Mouse (Mus musculus) embryonic facial prominence, embryonic 12.5 days (tissue): Measurements from ENCODE around the gene Tpbg. TPM values are rescaled to one million over a fixed set of nuclear protein-coding genes. Genes with fewer than 3 reads are reported as not detected.
"Not testable (repeated sequence)": the region's sequence is repeated elsewhere in the genome, so short reads cannot be mapped to it uniquely, and the experiment has no call there.

Experiments
- ATAC-seq: fragments of 200-750 bp; cut with Nextera tagmentation; 2 replicates; pipeline ENCODE4 v1.8.0; 2017; ENCODE audit not compliant: insufficient number of reproducible peaks, insufficient read depth, low FRiP score, low TSS enrichment
- H3K27ac ChIP-seq: fragments of 300-500 bp; sonication (generic); 2 replicates; pipeline ENCODE4 v1.5.1; 2016; ENCODE audit warnings: mild to moderate bottlenecking
- H3K27me3 ChIP-seq: fragments of 300-500 bp; sonication (generic); 2 replicates; pipeline ENCODE4 v1.6.1; 2016; ENCODE audit warnings: mild to moderate bottlenecking, moderate library complexity
- H3K36me3 ChIP-seq: fragments of 300-500 bp; sonication (generic); 2 replicates; pipeline ENCODE4 v1.6.1; 2016; ENCODE audit warnings: mild to moderate bottlenecking
- H3K4me1 ChIP-seq: fragments of 300-500 bp; sonication (generic); 2 replicates; pipeline ENCODE4 v1.6.1; 2016
- H3K4me2 ChIP-seq: fragments of 300-500 bp; sonication (generic); replicated peaks from 2 replicates; pipeline ENCODE4 v1.6.1; 2016; ENCODE audit warnings: mild to moderate bottlenecking, moderate library complexity
- H3K4me3 ChIP-seq: fragments of 300-500 bp; sonication (generic); 2 replicates; pipeline ENCODE4 v1.5.1; 2016; ENCODE audit warnings: mild to moderate bottlenecking
- H3K9ac ChIP-seq: fragments of 300-500 bp; sonication (generic); 2 replicates; pipeline ENCODE4 v1.6.1; 2016; ENCODE audit warnings: mild to moderate bottlenecking, moderate library complexity
- H3K9me3 ChIP-seq: fragments of 300-500 bp; sonication (generic); 2 replicates; pipeline ENCODE4 v1.6.1; 2016; ENCODE audit warnings: mild to moderate bottlenecking, moderate library complexity
- WGBS: fragments of 180-500 bp; shearing (Covaris S2); methylation state at CpG from one replicate; pipeline ENCODE4 v1.1.7; 2016; 5-methylcytosine and 5-hydroxymethylcytosine counted together
- polyA plus RNA-seq: library from polyadenylated mRNA; unstranded; fragments of >200 nt; fragmentation: Nextera tagmentation; extraction: Ambion mirVana; gene quantifications from 2 replicates; pipeline ENCODE4 v1.2.1, GENCODE M21; 2016

Gene Tpbg
- 34.8 and 37.2 TPM in 2 replicates for polyA plus RNA-seq

DNA sequence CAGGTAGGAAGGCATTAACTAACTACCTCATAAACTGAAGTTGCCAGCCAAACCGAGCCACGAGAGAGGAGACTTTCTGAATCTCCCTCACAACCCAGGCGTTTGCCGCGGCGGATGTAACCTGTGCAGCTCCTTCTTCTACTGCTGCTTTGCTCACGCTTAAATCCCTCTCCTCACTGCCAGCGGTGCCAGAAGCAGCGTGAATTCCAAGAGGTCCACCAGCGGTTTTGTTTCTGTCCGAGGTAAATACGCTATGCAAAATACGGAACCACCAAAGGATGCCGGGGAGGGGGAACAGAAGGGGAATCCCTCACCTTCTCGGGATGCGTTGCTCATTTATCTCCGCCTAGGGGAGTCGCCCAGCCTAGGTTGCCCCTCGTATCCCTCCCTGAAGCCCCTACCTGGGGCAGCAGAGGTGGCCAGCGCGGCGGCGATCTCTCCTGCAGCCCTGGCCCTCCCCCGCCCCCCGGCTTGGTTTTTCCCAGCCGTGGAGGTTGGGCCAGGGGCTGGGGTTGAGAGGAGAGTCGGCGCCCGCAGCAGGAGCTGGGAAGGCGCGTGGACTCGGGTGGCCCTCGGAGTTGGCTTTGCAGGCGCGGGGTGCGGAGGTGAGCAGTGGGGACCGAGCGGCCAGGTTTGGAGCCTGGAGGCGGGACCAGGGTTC, at the start of gene Tpbg:
TSS of gene Tpbg (plus strand) at position 30 of the 661 bp plus-strand sequence.
- no peaks in the 10 kb centered on the region for H3K9me3 ChIP-seq
- peaks cover 4% of the 10 kb centered on the region; the same call in 1 of the 2 replicates for H3K36me3 ChIP-seq
- ATAC-seq = peak; percentile 89
- H3K27ac ChIP-seq = peak within 1 kb of the TSS; percentile 87
- under 1% methylated on average over 38 of the region's 39 CpGs for WGBS
- H3K4me3 ChIP-seq = peak within 1 kb of the TSS; percentile 70
- H3K27me3 ChIP-seq = peaks cover 4% of the 10 kb centered on the region; the same call in 1 of the 2 replicates
- peak within 1 kb of the TSS; percentile 98 for H3K4me2 ChIP-seq
- peaks cover 12% of the 10 kb centered on the region for H3K4me1 ChIP-seq
- peak within 1 kb of the TSS; percentile 78 for H3K9ac ChIP-seq

DNA sequence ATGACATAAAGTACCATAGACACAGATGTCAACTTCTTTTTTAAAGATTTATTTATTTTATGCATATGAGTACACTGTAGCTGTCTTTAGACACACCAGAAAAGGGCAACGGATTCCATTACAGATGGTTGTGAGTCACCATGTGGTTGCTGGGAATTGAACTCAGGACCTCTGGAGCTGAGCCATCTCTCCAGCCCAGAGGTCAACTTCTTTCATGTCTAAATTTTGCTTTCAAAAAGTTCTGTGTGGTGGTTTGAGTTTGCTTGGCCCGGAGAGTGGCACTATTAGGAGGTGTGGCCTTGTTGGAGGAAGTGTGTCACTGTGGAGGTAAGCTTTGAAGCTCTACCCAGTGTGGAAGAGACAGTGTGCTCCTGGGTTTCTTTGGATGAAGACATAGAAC, 40.2 kb upstream of the Tpbg start:
- not testable (repeated sequence) for H3K27me3 ChIP-seq, H3K9ac ChIP-seq, H3K4me2 ChIP-seq, H3K4me3 ChIP-seq, H3K9me3 ChIP-seq, H3K36me3 ChIP-seq, H3K27ac ChIP-seq, ATAC-seq, H3K4me1 ChIP-seq
- 68% methylated on average over 2 of the region's 2 CpGs for WGBS

DNA sequence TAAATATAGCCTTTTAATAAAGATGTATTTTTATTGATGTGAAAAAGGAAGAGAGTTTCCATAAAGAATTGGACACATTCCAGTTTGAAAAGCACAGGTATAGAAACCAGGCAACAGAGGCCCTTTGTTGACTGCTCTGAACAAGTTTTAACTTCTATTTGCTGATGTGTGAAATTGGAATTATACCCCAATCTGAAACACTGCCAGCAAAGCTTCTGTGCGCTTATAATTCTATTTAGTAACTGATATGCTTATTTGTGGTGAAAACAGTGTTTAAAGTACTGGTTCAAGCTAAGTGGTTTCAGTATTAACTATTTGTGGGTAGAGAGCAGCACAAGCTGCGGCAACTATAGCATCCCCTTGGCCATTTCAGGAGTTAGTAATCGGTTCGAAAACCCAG, 39.6 kb upstream of the Tpbg start:
- H3K9ac ChIP-seq = no peak overlapping the region
- H3K4me1 ChIP-seq = no peaks in the 10 kb centered on the region
- 73% methylated on average over 4 of the region's 4 CpGs for WGBS
- H3K4me3 ChIP-seq = no peak overlapping the region
- H3K36me3 ChIP-seq = no peaks in the 10 kb centered on the region
- ATAC-seq = no peak
- no peak overlapping the region for H3K4me2 ChIP-seq
- H3K9me3 ChIP-seq = no peaks in the 10 kb centered on the region
- no peak overlapping the region for H3K27ac ChIP-seq
- H3K27me3 ChIP-seq = 0 out of 2 replicates have a peak, but pooled peaks cover 6% of the 10 kb centered on the region

DNA sequence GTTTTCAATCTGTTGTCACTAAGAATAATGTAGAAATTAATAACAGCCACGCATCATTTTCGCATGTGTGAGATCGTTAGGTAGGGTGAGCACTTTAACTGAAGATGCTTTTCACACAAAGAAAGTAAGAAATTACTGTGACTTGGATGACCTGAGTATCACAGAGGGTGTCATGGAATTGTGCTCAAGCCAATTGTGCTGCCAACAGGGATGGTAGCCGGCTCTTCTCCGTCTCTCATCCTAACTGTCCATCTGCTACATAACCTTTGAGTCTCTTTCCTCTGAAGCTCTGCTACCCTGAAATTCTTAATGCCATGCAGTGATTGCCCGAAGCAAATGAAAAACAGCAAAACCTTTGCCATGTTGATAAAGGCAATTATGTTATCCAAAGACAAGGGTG, 35.8 kb upstream of the Tpbg start:
- no peak for ATAC-seq
- H3K4me2 ChIP-seq = no peak overlapping the region
- no peaks in the 10 kb centered on the region for H3K36me3 ChIP-seq
- H3K9ac ChIP-seq = no peak overlapping the region
- no peaks in the 10 kb centered on the region for H3K4me1 ChIP-seq
- no peak overlapping the region for H3K27ac ChIP-seq
- 82% methylated on average over 6 of the region's 6 CpGs for WGBS
- 0 out of 2 replicates have a peak, but pooled peaks cover 6% of the 10 kb centered on the region for H3K27me3 ChIP-seq
- no peaks in the 10 kb centered on the region for H3K9me3 ChIP-seq
- H3K4me3 ChIP-seq = no peak overlapping the region

DNA sequence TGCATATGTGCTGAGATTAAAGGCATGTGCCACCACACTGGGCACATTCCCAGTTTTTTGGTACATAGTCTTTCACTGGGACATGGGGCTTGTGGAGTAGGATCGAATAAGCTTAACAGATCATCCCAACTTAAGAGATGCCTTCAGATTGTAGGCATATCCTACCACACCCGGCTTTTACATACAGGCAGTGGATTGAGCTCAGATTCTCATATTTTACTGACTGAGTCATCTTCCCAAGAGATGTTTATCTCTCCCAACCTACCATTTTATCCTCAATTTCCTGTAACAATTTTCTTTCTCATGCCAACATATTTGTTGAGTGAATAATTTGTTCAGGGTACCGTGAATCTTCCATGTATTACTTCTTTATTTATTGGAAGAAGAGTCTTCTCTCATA, 32.9 kb upstream of the Tpbg start:
- 0 out of 2 replicates have a peak, but pooled peaks cover 6% of the 10 kb centered on the region for H3K27me3 ChIP-seq
- no peak overlapping the region for H3K9ac ChIP-seq
- no peak overlapping the region for H3K4me3 ChIP-seq
- no peak overlapping the region for H3K4me2 ChIP-seq
- ATAC-seq = no peak
- 85% methylated on average over 3 of the region's 3 CpGs for WGBS
- H3K9me3 ChIP-seq = no peaks in the 10 kb centered on the region
- no peaks in the 10 kb centered on the region for H3K4me1 ChIP-seq
- no peaks in the 10 kb centered on the region for H3K36me3 ChIP-seq
- H3K27ac ChIP-seq = no peak overlapping the region

DNA sequence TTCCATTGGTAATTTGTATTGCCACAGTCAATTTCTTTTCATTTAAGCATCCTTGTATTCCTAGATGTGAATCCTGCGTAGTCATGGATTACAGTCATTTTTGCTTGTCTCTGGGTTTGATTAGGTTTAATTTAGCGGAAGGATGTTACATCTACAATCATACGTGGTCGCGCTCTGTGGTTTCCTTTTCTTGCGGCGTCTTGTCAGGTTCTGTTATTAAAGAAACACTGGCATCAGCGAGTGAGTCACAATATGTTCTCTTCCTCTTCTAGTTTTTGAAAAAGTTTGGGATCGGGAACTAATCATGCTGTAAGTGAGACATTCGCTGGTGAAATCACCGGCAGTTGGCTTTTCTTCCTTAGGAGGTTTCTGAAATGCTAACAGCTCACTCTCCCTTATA, 21.4 kb upstream of the Tpbg start:
- no peaks in the 10 kb centered on the region for H3K27me3 ChIP-seq
- no peak overlapping the region for H3K9ac ChIP-seq
- H3K36me3 ChIP-seq = no peaks in the 10 kb centered on the region
- no peak for ATAC-seq
- no peaks in the 10 kb centered on the region for H3K9me3 ChIP-seq
- no peaks in the 10 kb centered on the region for H3K4me1 ChIP-seq
- 74% methylated on average over 11 of the region's 11 CpGs for WGBS
- no peak overlapping the region for H3K27ac ChIP-seq
- no peak overlapping the region for H3K4me3 ChIP-seq
- no peak overlapping the region for H3K4me2 ChIP-seq

DNA sequence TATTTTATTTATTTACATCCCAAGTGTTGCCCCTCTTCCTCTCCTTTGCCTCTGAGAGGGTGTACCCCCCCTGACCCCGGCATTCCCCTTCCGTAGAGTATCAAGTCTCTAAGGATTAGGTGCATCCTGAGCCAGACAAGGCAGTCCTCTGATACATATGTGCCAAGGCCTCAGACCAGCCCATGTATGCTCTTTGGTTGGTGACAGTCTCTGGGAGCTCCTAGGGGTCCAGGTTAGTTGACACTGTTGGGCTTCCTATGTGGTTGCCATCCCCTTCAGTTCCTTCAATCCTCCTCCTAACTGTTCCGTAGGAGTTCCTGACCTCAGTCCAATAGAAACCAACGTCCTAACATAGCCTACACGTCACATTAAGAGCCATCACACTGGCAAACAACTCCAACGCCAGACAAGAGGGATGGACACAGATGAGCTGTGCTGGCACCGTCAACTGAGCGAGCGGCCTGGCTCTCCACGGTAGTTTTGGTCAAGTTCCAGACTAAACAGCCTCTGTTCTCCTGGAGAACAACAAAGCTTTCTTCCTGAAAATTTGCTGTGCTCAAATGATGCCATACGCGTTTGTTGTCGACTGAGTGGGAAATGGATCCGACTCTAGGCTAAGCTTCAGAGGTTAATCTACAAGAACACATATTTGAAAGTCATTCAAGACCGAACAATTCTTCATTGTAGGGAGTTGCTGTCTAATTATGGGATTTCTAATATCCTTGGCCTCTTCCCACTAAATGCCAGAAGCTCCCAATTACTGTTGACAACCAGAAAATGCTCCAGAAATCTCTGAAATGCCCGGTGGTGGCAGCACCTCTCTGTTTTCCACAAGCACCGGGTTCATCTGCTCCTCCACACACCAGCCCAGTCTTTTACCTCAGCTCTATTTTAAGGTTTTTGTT, 6.4 kb upstream of the Tpbg start:
- H3K4me3 ChIP-seq = no peak overlapping the region
- 74% methylated on average over 17 of the region's 17 CpGs for WGBS
- H3K27ac ChIP-seq = no peak overlapping the region
- no peaks in the 10 kb centered on the region for H3K27me3 ChIP-seq
- ATAC-seq = no peak
- no peak overlapping the region for H3K4me2 ChIP-seq
- H3K4me1 ChIP-seq = no peaks in the 10 kb centered on the region
- no peaks in the 10 kb centered on the region for H3K9me3 ChIP-seq
- no peaks in the 10 kb centered on the region for H3K36me3 ChIP-seq
- no peak overlapping the region for H3K9ac ChIP-seq

DNA sequence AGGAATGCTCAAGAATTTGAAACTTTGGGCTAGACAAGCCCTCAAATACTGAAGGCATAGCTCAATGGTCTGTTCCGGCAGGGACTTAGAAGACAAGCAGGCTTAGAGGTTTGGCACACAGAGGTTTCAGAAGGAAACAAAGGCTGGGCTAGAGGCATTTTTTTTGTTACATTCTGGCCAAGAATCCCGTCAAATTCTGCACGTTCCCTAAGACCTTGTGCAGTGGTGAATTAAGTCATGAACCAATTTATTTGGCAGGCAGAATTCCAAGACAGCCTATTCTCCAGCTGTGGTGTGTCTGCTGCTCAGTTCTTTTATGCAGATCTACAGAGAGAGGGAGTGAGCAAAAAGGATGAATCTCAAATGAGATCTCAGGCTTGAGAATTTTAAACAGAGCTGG, 2.6 kb upstream of the Tpbg start:
- Histone ChIP-seq H3K9me3 (no peaks in the 10 kb centered on the region), H3K27ac (no peak overlapping the region), H3K4me3 (no peak overlapping the region), H3K36me3 (peaks cover 2% of the 10 kb centered on the region; the same call in 1 of the 2 replicates), H3K4me2 (no peak overlapping the region), H3K4me1 (peaks cover 6% of the 10 kb centered on the region), H3K27me3 (peaks cover under 1% of the 10 kb centered on the region; the same call in 1 of the 2 replicates), H3K9ac (no peak overlapping the region)
- no peak for ATAC-seq
- 52% methylated on average over 3 of the region's 3 CpGs for WGBS

DNA sequence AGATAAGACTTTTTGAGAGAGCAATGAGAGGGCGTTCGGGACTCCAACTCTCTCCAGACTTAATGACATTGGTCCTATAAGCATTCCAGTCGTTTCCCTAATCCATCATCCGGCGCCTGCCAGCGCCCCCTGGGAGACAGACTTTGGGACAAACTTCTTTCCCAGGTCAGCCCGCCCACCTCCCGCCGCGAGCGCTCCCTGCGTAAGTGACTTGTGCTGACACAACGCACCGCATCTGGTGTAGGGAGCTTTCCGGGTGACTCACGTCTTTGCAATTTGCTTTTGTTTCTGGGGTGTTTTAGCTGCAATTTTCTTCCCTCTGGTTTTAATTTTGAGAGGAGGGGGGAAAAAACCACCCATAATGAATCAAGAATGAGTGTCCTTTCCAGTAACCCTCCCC, 289 bp upstream of the Tpbg start:
- peaks cover 4% of the 10 kb centered on the region; the same call in 1 of the 2 replicates for H3K27me3 ChIP-seq
- peaks cover 4% of the 10 kb centered on the region; the same call in 1 of the 2 replicates for H3K36me3 ChIP-seq
- H3K4me2 ChIP-seq = peak overlapping the region; percentile 98
- H3K9me3 ChIP-seq = no peaks in the 10 kb centered on the region
- peak overlapping the region; percentile 78; the same call in 1 of the 2 replicates for H3K9ac ChIP-seq
- WGBS = under 1% methylated on average over 16 of the region's 16 CpGs
- peak overlapping the region; percentile 70 for H3K4me3 ChIP-seq
- H3K27ac ChIP-seq = peak overlapping the region; percentile 87
- H3K4me1 ChIP-seq = peaks cover 12% of the 10 kb centered on the region
- no peak for ATAC-seq

DNA sequence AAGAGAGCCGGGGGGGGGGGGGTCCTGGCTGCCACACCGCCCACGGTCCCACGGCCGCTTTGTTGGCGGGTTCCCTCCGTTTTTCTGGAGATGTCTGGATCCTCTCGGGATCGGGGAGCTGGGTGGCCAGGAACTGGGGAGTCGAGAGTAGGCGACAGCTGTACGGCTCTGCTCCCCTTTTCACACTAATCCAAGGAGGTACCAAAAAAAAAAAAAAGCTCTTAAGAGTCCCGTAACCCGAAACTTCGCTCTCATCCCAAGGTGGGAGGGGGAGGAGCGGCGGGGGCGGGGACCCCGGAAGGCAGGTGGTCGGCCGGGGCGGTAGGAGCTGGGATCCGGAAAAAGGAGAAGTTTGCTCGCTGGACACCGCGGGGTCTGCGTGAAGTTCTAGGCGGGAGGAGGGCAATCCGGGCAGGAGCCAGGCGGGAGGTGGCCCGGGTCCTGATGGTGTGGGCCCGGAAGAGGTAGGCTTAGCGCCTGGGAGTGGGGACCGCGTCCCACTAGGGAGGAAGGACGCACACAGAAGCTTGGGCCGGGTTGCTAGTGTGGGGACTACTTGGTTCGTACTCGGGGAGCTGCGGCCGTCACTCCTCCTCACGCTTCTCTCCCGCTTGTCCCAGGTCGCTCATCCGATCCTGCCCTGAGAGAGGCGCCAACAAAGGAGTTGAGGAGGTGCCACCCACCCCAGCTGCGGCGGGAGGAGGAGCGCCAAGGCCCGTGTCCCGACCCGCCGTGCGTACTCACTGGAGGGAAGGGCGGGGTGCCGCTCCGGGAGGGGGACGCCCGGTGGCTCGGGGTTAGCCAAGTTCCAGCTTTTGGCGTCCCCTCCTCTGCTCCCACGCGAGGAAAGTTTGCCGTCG, 1.1 kb downstream of the Tpbg start:
- Histone ChIP-seq H3K9me3 (no peaks in the 10 kb centered on the region), H3K36me3 (peaks cover 4% of the 10 kb centered on the region; the same call in 1 of the 2 replicates), H3K27ac (peak overlapping the region; percentile 87), H3K9ac (peak overlapping the region; percentile 78), H3K4me2 (peak overlapping the region; percentile 98), H3K4me1 (peaks cover 12% of the 10 kb centered on the region), H3K27me3 (peaks cover 4% of the 10 kb centered on the region; the same call in 1 of the 2 replicates), H3K4me3 (peak overlapping the region; percentile 70)
- peak; percentile 59 for ATAC-seq
- under 1% methylated on average over 58 of the region's 65 CpGs for WGBS
